11 mouse cellular contexts compared by ENCODE assay signal in genomic region chr5:4303616-4304015, GRCm38 (mm10).
"Had no signal": no experiment of that assay in that cellular context is flagged by ENCODE, and none has a peak within 500 bp of the region (broad histone marks: within the 10 kb centered on the region; RNA-seq: fewer than 3 reads in every experiment).

No protein-coding gene starts in this region.

- ATAC-seq: midbrain, embryonic 15.5 days had no signal

- DNase-seq: kidney, postnatal 14 days; kidney, postnatal 4 days; liver, embryonic 13.5 days; lung, adult 2 months; lung, postnatal 14 days; lung, postnatal 4 days; right cerebral cortex, adult 18-20 months; right cerebral cortex, postnatal 25 days; spleen, adult 18-20 months; thymus, postnatal 25 days had no signal
